Mouse (Mus musculus) embryo, embryonic 11 days (tissue): ENCODE measurements around the gene Gm21693.
"Not testable (repeated sequence)": the region's sequence is repeated elsewhere in the genome, so short reads cannot be mapped to it uniquely, and the experiment has no call there.

Experiments
- DNase-seq: peaks from one replicate; pipeline ENCODE4 v3.0.0-alpha.2; 2015

Gene Gm21693

DNA sequence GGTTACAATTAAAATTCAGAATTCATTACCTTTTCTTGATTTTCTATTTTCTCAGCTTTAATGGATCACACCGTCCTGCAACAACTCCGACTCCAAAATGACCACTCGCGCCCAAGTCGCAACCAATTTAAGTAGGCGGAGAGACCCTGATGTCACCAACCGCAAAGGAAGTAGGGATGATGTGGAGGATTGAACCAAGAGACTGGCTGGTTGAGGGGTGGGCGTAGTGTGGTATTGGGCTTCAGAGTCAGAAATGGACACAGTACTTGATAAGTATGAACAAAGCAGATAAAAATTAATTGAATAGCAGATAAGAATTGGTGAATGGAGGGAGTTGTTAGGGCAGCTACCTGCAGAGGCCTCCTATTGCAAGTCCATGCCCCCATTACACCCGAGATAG lies at the start of gene Gm21693:
Gm21693 (minus strand) TSS at position 101 of the 400 bp plus-strand sequence.
- DNase-seq, result not testable (repeated sequence)

DNA sequence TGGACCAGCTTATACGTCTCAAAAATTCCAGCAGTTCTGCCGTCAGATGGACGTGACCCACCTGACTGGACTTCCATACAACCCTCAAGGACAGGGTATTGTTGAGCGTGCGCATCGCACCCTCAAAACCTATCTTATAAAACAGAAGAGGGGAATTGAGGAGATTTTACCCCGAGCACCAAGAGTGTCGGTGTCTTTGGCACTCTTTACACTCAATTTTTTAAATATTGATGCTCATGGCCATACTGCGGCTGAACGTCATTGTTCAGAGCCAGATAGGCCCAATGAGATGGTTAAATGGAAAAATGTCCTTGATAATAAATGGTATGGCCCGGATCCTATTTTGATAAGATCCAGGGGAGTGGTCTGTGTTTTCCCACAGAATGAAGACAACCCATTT lies 4.5 kb downstream of the Gm21693 start:
- not testable (repeated sequence) for DNase-seq

DNA sequence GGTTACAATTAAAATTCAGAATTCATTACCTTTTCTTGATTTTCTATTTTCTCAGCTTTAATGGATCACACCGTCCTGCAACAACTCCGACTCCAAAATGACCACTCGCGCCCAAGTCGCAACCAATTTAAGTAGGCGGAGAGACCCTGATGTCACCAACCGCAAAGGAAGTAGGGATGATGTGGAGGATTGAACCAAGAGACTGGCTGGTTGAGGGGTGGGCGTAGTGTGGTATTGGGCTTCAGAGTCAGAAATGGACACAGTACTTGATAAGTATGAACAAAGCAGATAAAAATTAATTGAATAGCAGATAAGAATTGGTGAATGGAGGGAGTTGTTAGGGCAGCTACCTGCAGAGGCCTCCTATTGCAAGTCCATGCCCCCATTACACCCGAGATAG lies 38.8 kb downstream of the Gm21693 start, which contains the start of gene Gm21677:
Gm21677 (minus strand) TSS at position 101 of the 400 bp plus-strand sequence.
- DNase-seq, result not testable (repeated sequence)
